Mouse (Mus musculus) adrenal gland, adult 18-20 months (tissue): ENCODE measurements around the gene Slc5a2. TPM values are rescaled to one million over a fixed set of nuclear protein-coding genes. Genes with fewer than 3 reads are reported as not detected.

Experiments used
- DNase-seq, 2 experiments: peaks; one replicate each; pipeline ENCODE4 v3.0.0; 2021 to 2022; ENCODE audit warnings: low spot score in 2 of 2
- total RNA-seq, 2 experiments: library from RNA; stranded (reverse); gene quantifications; 1 replicate in 1 of 2; 2 replicates in 1 of 2; pipeline ENCODE4 v1.2.3; 2021

Slc5a2 gene
- total RNA-seq, 2 experiments from 2014 or later, result 1.3 TPM; not detected in 1

DNA sequence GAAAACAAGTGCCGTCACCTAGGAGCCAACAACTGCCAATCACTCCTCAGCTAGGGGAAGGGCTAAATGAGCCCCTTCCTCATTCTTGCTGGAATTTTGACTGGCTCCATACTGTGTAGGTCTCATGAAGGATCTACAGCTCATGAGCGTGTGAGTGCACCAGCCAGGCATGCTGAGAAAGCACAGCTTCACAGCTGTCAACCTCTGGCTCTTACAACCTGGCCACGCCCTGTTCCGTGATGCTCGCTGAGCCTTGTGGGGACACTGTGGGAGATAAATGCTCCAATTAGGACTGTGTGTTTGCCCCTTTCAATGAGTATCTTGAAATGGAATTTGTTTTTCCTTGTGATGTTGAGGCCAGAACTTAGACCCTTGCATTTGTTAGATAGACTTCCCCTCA is 15.5 kb upstream of the Slc5a2 start:
- no peak for DNase-seq

DNA sequence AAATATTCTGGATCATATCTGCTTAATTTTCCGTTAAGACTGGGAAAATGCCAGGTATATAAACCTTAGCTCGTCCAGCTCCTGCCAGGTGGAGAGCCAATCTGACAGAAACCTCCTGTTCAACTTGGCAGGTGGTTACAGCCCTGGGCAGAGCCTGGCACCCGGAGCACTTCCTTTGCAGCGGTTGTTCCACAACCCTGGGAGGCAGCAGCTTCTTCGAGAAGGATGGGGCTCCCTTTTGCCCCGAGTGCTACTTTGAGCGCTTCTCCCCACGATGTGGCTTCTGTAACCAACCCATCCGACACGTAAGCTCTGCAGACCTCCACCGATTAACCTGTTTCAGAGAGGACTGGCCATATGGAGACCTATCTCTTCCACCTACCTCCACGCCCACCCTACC is 13.5 kb upstream of the Slc5a2 start:
- no peak for DNase-seq

DNA sequence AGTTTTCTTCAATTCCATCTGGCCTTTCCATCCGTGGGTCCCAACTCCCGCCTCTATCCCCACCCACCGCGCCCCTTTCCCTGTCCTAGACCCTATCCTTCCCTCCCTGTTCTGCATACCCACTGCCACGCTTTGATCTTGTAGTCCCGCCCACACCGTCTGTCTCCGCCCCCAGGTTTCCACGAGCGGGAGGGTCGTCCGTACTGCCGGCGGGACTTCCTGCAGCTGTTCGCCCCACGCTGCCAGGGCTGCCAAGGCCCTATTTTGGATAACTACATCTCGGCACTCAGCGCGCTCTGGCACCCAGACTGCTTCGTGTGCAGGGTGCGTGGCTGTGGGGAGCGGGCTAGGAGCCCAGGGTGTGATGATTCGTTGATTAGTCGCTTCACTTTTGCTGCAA is 12.8 kb upstream of the Slc5a2 start:
- DNase-seq, result no peak

DNA sequence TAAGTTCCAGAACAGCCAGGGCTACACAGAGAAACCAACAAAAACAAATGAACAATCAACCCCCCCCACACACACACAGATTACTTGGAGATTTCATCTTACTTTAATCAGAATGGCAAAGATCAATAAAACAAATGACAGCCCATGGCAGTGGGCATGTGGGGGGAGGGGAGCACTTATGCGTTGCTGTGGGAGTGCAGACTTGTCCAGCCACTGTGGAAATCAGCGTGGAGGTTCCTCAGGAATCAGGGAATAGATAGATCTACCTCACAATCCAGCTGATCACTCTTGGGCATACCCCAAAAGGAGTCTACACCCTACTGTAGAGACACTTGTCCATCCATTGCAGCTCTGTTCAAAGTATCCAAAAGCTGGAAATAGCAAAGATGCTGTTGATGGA is 10.5 kb upstream of the Slc5a2 start:
- DNase-seq, result no peak

DNA sequence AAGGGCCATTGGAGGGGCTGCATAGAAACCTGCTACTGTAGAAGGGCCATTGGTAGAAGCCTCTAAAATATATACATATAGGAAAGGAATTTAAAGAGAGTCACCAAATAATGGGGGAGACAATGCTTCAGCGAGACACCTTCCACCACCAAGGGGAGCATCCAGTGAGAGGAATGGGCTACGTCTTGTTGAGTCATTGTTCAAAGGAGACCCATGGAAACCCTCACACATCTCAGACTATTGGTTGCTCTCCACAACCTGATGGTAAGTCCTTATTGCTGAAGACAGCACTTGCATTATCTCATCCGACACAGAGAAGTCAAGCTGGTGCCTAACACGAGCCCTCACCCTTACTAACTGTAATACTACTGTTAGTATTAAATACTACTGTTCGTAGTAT is 9.7 kb upstream of the Slc5a2 start:
- DNase-seq, result no peak

DNA sequence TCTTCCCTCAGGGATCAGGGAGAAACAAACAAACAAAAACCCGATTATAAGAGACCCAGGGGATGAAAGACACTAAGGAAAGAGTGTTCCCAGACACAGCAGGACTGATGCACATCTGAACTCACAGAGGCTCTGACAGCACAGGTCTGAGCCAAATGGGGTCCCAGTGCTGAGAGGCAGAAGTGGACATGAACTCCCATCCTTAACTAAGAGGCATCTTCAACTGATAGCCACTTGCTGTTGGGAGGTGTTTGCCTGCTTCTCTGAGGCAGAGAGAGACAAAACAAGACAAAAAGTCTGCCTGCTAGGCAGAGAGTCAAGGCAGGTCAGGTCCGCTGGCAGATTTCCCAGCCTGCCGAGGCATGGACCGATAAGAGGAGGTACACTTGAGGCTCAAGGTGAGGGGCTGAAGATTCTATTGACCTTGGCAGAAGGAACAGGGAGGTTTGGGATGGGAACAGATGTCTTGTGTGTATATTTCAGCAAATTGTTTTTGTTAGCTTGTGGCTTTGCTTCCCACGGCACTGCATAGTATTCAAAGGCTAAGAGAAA is 8.6 kb upstream of the Slc5a2 start:
- no peak for DNase-seq

DNA sequence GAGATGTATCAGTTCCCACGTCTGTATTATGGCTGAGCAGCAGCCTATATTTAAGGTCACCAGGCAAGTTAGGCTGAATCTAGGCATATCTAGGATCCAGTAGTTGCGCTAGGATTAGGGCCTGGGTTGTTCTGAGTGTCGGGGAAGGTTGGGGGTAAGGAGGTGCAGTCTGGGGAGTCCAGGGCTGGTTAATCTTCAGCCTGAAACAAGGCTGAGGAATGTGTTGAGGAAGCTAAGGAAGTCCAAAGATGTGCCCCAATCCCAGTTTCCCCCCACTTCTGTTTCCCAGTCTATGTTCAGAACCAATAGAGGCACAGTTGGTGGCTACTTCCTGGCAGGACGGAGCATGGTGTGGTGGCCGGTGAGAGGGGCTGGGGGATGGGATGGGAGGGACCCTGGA is 599 bp downstream of the Slc5a2 start:
- DNase-seq, result no peak

DNA sequence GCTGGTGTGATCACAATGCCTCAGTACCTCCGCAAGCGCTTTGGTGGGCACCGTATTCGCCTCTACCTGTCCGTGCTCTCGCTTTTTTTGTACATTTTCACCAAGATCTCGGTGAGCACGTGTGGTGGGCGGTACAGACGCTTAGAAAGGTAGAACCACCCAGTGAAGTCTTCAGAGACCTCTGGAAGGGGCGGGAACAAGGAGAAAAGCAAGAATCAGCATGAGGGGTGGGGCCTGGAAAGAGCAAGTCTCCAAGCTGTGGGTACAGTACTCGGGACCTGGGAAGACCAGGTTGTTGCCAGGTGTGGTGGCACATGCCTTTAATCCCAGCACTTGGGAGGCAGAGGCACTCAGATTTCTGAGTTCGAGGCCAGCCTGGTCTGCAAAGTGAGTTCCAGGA is 1.9 kb downstream of the Slc5a2 start:
- no peak for DNase-seq

DNA sequence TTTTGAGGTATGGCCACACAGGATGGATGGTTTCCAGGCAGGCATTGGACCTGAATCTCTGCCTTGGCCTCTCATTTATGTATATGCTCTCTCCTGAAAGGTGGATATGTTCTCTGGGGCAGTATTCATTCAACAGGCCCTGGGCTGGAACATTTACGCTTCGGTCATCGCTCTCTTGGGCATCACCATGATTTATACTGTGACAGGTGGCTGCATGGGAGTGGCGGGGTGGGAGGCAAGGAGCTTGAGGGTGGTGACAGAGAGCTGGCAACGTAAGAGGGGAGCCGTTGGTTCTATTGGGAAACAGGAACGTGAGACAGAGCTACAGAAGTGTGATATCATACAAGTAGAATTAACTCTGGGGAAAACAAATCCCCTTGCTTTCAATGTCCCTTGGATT is 2.4 kb downstream of the Slc5a2 start:
- DNase-seq, result no peak

DNA sequence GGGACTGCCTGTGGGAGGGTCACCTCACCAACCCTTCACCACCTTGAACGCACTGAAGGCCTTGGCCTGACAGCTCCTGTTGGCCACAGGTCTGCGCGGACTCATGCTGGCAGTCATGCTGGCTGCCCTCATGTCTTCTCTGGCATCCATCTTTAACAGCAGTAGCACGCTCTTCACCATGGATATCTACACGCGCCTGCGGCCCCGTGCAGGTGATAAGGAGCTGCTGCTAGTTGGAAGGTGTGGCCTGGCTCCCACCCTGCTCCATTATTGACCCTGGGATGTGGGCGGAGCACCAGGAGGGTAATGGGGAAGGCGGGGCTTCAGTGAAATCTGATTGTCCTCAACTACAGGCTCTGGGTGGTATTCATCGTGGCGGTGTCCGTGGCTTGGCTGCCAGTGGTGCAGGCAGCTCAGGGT is 5.0 kb downstream of the Slc5a2 start:
- DNase-seq, result no peak

DNA sequence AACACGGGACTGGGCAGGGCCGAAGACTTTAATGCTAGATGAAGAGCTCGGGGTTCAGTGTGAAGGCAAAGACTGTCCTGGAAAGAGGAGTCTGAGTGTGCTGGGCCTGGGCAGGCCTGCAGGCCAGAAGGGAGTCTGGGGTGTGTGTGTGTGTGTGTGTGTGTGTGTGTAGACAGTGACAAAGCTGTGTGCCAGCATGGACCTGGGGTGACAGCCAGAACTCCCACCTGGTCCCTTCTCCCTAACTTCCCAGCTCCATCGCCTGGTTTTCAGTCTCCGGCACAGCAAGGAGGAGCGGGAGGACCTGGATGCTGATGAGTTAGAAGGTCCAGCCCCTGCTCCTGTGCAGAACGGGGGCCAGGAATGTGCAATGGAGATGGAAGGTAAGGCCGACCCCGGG is 6.0 kb downstream of the Slc5a2 start:
- no peak for DNase-seq

DNA sequence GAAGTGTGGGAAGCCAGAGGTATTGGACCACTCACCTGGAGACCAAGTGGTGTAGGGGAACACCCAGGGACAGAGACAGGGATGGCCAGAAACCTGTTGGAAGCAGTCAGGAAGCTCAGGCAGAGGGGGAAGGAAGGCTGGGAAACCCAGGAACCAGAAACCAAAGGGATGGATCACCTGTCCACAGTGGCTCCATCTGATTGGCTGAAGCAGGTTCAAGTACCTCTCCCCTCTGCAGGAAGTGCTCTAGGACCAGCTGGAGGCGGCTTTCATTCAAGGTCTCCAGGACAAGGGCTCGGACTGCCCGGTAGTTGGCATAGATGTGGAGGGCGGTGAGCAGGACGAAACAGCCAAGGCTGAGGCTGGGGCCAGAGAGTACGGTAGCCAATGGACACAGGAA is 10.6 kb downstream of the Slc5a2 start:
- no peak for DNase-seq

DNA sequence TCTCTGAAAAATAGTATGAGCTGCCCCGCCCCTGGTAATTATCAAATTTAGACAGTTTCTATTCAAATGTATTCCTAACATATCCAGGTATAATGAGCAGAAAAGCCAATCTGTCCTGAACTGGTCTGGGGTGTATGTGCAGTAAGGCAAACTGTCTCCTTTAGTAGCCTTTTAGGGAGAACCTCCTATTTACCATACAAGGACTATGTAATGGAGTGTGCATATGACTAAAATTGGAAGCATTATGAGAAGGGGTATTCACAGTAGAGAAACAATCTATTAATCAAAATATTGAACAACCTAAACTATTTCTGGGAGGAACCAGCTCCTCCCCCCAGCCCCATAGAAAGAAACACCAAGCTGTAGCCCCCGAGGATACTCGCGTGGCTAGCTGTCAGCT is 14.3 kb downstream of the Slc5a2 start:
- DNase-seq, result no peak

DNA sequence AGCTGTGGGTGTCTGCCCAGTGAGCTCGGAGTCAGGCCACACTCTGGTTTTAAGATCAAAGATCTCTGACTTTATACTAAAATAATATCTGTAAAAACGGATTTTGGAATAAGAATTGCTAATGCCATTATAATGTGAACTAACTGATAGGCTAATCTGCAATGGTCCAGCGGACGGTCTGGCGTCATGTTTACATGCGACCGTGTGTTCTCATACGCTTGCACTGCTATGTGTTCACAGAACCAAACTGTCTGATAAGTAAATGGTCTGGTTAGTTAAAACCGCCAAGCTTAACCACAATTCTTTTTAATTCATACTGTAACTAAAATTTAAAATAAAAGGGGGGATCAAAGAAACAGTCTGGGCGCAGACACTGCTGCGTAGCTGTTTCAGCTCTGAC is 16.3 kb downstream of the Slc5a2 start:
- no peak for DNase-seq

DNA sequence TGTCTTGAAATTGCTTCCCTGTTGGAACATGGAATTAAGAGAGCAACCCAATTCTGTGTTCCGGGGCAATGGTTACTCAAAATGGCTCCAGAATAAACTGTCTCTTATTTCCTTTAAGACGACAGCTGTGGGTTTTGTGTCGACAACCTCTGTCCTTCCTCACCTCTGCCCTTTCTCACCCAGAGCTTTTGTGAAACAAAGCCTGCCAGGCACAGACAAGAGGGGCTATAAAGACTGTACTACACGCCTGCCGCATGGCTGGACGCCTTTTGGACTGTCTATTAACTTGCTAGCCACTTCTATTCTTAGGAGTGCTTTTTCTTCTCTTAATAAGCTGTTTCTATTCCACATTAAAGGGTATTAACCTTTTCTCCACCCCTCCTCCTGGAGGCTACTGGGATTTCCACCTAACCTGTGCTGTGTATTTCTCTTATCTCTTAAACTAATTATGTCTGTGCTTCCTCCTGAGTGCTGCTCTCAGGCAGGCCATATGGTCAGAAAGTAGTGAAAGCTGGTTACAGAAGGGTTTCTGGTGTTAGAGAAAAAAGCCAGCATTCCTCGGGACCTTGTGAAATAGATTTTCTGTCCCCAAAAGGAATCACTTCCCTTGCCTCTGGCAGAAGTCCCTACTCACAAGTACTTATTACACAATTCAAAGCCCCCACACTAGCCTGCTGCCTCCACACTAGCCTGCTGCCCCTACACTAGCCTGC is 17.2 kb downstream of the Slc5a2 start:
- no peak for DNase-seq

DNA sequence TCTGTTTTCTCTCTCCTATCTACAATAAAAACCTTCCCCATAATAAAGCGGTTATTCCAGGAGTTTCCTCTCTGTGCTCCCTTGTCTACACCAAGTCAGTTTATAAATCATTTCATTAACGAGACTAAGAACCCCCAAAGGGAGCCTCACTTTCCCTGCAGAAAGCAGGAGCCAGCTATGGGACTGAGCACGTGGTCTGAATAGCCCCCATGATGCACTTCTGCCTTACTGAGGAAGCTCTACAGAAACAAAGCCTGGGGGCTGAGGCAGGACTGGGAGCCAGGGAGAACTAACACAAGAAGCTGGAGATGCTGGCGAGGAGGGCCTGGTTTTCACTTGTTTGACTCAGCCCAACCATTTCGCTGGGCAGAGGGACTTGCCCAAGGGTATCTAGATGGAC is 18.6 kb downstream of the Slc5a2 start:
- DNase-seq, result no peak

DNA sequence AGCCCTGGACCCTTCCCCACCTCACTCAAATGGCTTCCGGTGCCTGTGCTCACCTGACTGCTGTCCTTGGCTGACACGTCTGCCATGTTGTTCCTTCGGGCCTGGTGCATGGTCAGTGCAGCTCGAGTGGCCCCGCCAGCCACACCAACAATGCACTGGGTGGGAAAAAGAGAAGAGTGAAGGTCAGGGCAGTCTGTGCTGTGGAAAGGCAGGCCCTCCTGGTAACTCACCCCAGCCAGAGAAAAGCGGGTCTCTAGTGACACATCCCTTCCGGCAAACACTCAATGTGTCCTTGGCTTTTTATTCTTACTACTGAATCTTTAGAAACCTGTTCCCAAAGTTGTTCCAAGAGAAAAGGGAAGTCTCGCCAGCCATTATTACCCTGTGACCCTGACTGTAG is 19.6 kb downstream of the Slc5a2 start:
- DNase-seq, result no peak

DNA sequence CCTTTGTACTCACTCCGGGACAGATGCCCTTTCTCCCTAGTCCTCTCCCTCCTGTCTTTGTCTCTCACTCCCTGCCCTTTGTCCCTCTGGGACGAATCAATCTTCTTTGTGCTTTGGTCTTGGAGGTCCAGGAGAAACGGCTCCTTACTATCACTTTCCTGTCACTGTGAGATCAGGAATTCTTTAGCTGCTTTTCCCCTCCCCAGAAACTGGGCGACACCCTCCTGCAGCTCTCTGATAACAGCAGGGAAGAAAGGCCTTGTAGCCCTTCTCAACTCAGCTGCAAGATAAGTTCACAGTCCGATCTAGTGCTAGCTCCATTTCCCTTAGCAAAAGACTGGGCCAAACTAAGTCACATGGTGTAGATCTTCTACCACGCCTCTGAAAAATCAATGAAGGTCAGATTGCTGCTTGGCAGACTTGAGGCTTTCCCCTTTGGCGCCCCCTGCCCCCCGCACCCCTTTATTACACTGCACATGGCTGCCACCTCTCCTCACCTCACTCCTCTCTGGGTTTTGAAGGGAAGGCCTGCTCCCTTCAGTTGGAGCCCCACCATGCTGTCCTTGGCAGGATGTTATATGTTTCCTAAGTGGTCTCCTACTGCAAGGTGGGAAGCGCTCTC is 23.6 kb downstream of the Slc5a2 start:
- DNase-seq, result no peak

DNA sequence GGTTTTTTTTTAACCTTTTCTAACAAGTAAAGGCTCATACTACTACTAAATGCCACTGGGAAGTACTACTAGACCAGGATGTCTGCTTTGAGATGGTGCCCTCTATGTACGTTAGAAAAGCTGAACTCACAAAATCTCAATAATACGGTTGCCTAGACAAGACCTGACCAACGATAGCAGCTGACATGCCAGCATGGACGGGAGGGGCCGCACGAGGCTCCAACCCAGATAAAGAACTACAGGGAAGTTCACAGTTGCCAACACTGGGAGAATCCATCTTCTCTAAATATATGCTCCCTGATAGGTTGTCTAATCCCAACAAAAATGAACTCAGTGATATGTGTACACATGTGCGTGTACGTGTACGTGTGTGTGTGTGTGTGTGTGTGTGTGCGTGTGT is 29.3 kb downstream of the Slc5a2 start:
- no peak for DNase-seq

DNA sequence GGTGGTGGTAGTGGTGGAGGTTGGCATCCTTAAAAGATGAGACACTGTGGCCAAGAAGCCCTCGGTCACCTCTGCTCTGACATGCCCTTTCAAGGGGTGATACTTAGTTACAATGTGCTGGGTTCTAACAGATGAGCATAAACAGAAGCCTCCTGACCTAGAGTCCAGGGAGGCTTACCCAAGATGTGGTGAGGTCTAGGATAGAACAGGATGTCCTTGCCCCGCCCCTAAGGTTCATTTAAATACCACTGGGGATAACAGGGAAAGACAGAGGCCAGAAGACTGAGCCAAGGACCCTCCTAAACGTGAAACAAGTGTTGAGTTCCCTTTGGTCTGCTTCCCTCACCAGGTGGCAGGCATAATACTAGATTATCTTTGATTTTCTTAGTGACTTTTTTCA is 31.1 kb downstream of the Slc5a2 start:
- DNase-seq, result no peak

DNA sequence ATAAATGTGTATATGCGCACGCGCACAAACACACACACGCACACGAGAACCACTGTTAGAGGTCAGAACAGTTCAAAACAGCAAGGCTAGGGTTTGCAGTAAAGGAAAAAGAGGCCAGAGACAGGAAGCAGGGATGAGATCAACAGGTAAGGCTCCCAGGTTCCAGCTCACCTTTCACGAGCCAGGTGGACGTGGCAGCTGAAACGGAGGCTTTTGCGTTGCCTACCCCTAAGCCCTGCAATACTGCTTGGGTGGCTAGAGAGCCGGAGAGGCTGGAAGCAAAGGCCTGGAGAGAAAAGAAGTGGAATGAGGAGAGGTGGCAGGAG is 31.8 kb downstream of the Slc5a2 start:
- DNase-seq, result no peak

DNA sequence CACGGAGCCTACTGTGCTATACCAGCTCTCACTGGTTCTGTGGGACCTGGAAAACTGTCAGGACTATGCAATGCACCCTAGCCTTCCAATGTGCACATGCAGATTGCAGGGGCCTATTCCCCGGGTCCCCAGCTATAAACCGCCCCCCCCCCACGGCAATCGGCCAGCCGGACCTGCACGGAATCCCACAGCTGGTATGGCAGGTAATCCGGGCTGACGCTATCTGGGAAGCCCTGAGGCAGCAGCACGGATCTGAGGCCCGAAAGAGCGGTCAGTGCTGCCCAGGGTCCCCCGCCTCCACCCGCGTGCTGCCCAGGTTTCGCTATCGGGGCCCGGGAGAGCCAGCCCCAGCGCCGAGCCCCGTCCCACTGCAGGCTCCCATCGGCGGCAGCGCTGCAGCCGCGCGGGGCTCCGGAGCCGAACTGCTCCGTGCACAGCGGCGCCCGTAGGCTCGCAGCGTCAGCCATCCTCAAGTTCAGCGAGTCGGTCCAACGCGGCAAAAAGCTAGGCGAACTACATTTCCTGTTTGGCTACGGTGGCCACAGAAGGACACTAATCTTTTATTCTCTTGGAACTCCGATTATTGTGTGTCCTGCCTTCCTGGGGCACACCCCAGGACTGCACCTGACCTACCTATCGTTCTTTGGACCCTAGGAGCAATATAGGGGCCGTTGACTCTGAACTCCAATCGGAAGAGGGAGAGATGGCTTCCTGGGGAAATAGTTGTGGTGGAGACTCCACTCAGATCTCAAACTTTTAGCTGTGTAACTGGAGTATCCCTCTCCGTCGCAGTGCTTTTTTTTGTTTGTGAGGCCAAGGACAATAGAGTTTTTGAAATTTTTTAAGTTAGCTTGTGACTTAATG is 32.4 kb downstream of the Slc5a2 start, which contains the start of gene BC017158:
Gene BC017158 (minus strand): TSS at position 554 of the 864 bp plus-strand sequence.
- peak; percentile 70 to 73 for DNase-seq
